Mouse (Mus musculus) kidney, adult 8-10 months (tissue): Measurements from ENCODE around the gene Igsf8.

Source experiments
- DNase-seq, 2 experiments: peaks; one replicate each; pipeline ENCODE4 v3.0.0; 2022

Igsf8 gene

GRCm38 (mm10) chr1:172352001-172352400 is 90.6 kb downstream of the Igsf8 start:
- DNase-seq = no peak

- no peak for DNase-seq
Measured at GRCm38 (mm10) chr1:172352453-172352852, 91.0 kb downstream of the Igsf8 start.

- no peak for DNase-seq
Measured at GRCm38 (mm10) chr1:172355336-172355735, 93.9 kb downstream of the Igsf8 start.

- peak; percentile 50 to 57 for DNase-seq
Measured at GRCm38 (mm10) chr1:172357550-172357949, 96.1 kb downstream of the Igsf8 start.

- DNase-seq = no peak
Measured at GRCm38 (mm10) chr1:172358341-172358740, 96.9 kb downstream of the Igsf8 start.

GRCm38 (mm10) chr1:172364684-172365083 is 103.2 kb downstream of the Igsf8 start:
- peak in 1 of 2 experiments; percentile 49 for DNase-seq

- no peak for DNase-seq
Measured at GRCm38 (mm10) chr1:172368768-172369418, 107.5 kb downstream of the Igsf8 start.
